Mouse (Mus musculus): ENCODE results near the gene Nlgn1.

GRCm38 (mm10) chr3:25773467-25773866, 558.8 kb downstream of the Nlgn1 start:
- TF ChIP-seq POLR2A (IDR thresholded peaks at IDR 0.05; ENCODE audit: insufficient read depth, low read depth, low read length) (no peak), CTCF (IDR thresholded peaks at IDR 0.05; ENCODE audit: insufficient read depth, low read depth, low read length) (no peak)
